Comparison of ENCODE assay signal across 17 mouse cellular contexts in genomic region chr5:52818676-52819075, GRCm38 (mm10). TPM values are rescaled to one million over a fixed set of nuclear protein-coding genes. Genes with fewer than 3 reads are reported as not detected.
DNase-seq lines count a peak whose midpoint lies in the region; TF ChIP-seq lines count a peak whose summit lies in the region.
"Had no signal": no experiment of that assay in that cellular context is flagged by ENCODE, and none has a peak within 500 bp of the region (broad histone marks: within the 10 kb centered on the region; RNA-seq: fewer than 3 reads in every experiment).

No protein-coding gene starts in this region.

- DNase-seq in adrenal gland, postnatal 10 days = peak; percentile 51
- no peak for DNase-seq in adrenal gland, postnatal 25 days
- DNase-seq in cerebellum, postnatal 10 days = peak; percentile 31 to 56
- no peak for DNase-seq in cerebellum, adult 9-10 months
- DNase-seq in gastrocnemius, adult 2 months = peak; percentile 50
- no peak for DNase-seq in gastrocnemius, adult 18-20 months (ENCODE audit: low spot score)
- peak; percentile 51 for DNase-seq in heart, adult 11 months
- no peak for DNase-seq in heart, adult 9 months (ENCODE audit: low spot score in 2 of 2)
- DNase-seq: adrenal gland, adult 8-10 months; B cell, adult 2 months; cerebellum, adult 11-12 months; cerebellum, adult 2 months; forebrain, postnatal 0 days had no signal

- intact Hi-C loops in gastrocnemius, adult 2 months (cut with DNase I) = loop anchor here (10.0 kb wide), 1 partner anchor 304 kb away; no protein-coding TSS in a partner anchor

- no peak for TF ChIP-seq CTCF in gastrocnemius, adult 2 months (IDR thresholded peaks at IDR 0.05)

- no peak overlapping the region for H3K4me3 ChIP-seq in gastrocnemius, adult 2 months
- H3K4me3 ChIP-seq: embryonic facial prominence, embryonic 10.5 days; embryonic facial prominence, embryonic 12.5 days; forebrain, embryonic 13.5 days; forebrain, embryonic 15.5 days had no signal

- H3K27ac ChIP-seq in gastrocnemius, adult 2 months = no peak overlapping the region
- H3K27ac ChIP-seq: embryonic facial prominence, embryonic 10.5 days; embryonic facial prominence, embryonic 12.5 days; forebrain, embryonic 13.5 days; forebrain, embryonic 15.5 days had no signal

RNA-seq across cellular contexts. Expression of gene Anapc4, which starts 15.1 kb away (rescaled TPM):
- total RNA-seq in adrenal gland, postnatal 10 days (2021) = 10 to 100 TPM; 61.6 to 73.9 TPM
- 69.7 and 77.1 TPM in 2 replicates for total RNA-seq in adrenal gland, postnatal 25 days (2021)
- 10 to 100 TPM; 35.1 to 37.4 TPM for total RNA-seq in gastrocnemius, adult 2 months (2021)
- total RNA-seq in gastrocnemius, adult 18-20 months (2021) = 10 to 100 TPM; 32.7 to 34.4 TPM

RNA-seq across cellular contexts. Expression of gene Zcchc4, which starts 43.5 kb away (rescaled TPM):
- total RNA-seq in adrenal gland, postnatal 10 days (2021) = 10 to 100 TPM in 1 of 2 experiments, 1 to 10 TPM in 1; 8.8 to 13.4 TPM
- 14.3 and 15.2 TPM in 2 replicates for total RNA-seq in adrenal gland, postnatal 25 days (2021)
- total RNA-seq in gastrocnemius, adult 2 months (2021) = 1 to 10 TPM; 4.2 to 4.7 TPM
- 1 to 10 TPM; 4.2 to 4.4 TPM for total RNA-seq in gastrocnemius, adult 18-20 months (2021)

Comparison
In these comparisons a context has a peak if more than half of its experiments do, and no peak if none do; other contexts are left out.
1. DNase-seq: peak in adrenal gland, postnatal 10 days (single experiment), cerebellum, postnatal 10 days (2 of 2), gastrocnemius, adult 2 months (single experiment) and heart, adult 11 months (single experiment); none in adrenal gland, postnatal 25 days (single experiment), cerebellum, adult 9-10 months (single experiment), gastrocnemius, adult 18-20 months (single experiment) and heart, adult 9 months (0 of 2).